Mouse (Mus musculus): ENCODE data around the gene Samd7. TPM values are rescaled to one million over a fixed set of nuclear protein-coding genes. Genes with fewer than 3 reads are reported as not detected.
A peak's percentile ranks its signal among the peaks of the same experiment; 100 is the strongest.
"Not testable (repeated sequence)": the region's sequence is repeated elsewhere in the genome, so short reads cannot be mapped to it uniquely, and the experiment has no call there.

The Samd7 gene
- polyA plus RNA-seq (2012; rRNA removed): not detected in 2 replicates

GRCm38 (mm10) chr3:30746006-30746405, at the start of gene Samd7:
TSS of gene Samd7 (plus strand) at chr3:30746293.
- DNase-seq (ENCODE audit: low read depth): no peak

- no peak for DNase-seq (ENCODE audit: low read depth)
Observed at GRCm38 (mm10) chr3:30696346-30696745, 49.7 kb upstream of the Samd7 start.

- DNase-seq (ENCODE audit: low read depth): no peak
Observed at GRCm38 (mm10) chr3:30697891-30698290, 48.2 kb upstream of the Samd7 start.

DNA sequence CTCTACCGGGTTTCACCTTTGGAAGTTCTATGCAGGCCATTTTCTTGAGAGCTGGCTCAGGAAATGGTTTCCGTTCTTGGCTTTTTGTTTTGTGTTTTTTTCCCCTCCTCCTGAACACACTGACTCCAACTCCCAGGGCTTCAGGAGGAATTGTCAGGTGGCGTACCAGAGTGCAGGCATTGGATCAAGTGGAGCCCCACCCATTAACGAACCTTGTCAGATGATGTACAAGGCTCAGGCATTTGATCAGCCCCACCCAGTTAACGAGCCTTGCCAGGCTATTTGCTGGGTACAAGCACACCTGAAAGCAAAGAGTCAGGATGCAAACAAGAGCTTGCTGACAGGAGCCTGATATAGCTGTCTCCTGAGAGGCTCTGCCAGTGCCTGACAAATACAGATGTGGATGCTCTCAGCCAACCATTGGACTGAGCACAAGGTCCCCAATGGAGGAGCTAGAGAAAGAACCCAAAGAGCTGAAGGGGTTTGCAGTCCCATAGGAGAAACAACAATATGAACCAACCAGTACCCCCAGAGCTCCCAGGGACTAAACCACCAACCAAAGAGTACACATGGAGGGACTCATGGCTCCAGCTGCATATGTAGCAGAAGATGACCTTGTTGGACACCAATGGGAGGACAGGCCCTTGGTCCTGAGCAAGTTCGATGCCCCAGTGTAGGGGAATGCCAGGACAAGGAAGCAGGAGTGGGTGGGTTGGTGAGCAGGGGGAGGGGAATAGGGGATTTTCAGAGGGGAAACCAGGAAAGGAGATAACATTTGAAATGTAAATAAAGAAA, 46.2 kb upstream of the Samd7 start, which contains the start of gene Lrrc31:
Gene Lrrc31, minus strand, starts transcription at position 133 of the 795 bp plus-strand sequence.
- DNase-seq (ENCODE audit: low read depth): not testable (repeated sequence)

- no peak for DNase-seq (ENCODE audit: low read depth)
Observed at GRCm38 (mm10) chr3:30705977-30706376, 40.1 kb upstream of the Samd7 start.

DNA sequence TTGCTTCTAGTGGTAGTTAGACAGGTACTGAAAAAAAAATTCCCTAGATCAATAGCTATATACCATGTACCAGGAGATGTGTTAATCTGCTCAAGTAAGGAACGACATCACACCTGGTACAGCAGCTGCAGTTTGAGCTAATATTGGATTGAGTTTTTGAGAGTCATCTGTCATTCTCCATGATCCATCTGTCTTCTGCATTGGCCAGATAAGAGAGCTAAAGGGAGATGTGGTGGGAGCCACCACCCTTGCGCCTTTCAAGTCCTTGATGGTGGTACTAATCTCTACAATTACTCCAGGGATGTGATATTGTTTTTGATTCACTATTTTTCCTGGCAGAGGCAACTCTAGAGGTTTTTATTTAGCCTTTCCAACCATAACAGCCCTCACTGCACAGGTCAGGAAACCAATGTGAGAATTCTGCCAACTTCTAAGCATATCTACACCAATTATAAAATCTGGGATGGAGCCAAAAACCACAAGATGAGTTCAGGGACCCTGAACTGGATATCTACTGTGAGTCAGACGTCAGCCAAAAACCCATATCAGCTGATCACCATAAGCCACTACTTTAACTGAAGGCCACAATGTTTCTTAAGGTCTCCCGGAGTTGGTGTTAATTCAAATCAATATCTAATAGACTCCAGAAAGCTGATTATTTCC, 39.3 kb upstream of the Samd7 start:
- DNase-seq (ENCODE audit: low read depth): no peak

GRCm38 (mm10) chr3:30710191-30710590, 35.9 kb upstream of the Samd7 start:
- DNase-seq (ENCODE audit: low read depth): no peak

DNA sequence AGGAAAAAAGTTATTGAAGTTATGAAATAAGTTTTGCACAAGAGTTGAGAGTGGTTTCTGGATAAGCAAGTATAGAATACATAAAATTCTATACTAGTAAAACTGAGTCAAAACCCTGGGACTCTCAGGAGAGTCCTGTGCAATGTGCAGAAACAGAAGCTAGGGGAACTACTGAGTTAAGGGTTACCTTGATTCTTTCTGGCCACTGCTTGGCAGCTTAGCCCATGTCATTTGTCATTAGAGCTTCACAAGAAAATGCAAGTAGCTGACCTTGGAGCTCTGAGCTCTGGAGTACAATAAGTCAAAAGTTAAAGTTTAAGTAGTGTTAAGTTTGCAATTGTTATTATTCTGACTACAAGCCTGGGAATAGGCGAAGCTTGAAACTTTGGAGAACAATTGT, 32.8 kb upstream of the Samd7 start:
- DNase-seq (ENCODE audit: low read depth): no peak

DNA sequence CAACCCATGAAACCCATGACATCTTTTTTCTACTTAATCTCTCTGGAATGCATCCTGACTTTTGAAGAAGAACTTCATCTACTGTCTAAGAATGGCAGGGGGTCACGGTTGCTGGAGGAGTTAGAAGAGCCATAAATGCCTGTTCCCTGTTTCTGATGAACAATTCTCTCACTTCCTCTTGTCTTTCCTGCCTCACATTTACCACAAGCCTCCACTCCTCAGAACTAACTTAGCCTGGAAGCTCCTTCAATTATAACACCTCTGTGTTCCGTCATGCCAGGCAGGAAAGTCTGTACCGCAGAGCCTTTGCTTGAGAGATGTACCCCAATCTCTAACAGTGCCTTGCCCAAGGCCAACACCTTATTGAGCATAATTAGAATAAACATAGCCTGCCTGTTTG, 27.4 kb upstream of the Samd7 start:
- DNase-seq (ENCODE audit: low read depth): no peak

DNA sequence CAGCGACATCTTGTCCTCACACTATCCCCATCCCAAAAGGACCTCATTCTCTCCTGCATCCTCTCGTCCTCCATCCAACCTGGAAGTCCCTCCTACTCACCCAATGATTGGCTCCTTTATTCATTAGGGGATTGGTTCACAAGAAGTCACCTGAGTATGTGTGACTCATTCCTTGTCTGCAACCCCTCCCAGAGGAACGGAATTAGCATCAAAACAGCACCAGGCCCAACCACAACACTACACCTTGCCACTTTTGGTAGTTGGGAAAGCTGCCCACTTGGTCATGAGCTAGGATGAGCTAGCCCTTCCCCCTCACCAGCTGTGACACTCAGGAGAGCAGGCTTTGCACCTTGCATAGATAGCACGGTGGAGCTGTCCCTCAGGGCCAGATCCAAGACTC, 24.1 kb upstream of the Samd7 start:
- no peak for DNase-seq (ENCODE audit: low read depth)

GRCm38 (mm10) chr3:30722461-30722860, 23.6 kb upstream of the Samd7 start:
- DNase-seq (ENCODE audit: low read depth): no peak

- no peak for DNase-seq (ENCODE audit: low read depth)
Observed at GRCm38 (mm10) chr3:30723179-30723578, 22.9 kb upstream of the Samd7 start.

DNA sequence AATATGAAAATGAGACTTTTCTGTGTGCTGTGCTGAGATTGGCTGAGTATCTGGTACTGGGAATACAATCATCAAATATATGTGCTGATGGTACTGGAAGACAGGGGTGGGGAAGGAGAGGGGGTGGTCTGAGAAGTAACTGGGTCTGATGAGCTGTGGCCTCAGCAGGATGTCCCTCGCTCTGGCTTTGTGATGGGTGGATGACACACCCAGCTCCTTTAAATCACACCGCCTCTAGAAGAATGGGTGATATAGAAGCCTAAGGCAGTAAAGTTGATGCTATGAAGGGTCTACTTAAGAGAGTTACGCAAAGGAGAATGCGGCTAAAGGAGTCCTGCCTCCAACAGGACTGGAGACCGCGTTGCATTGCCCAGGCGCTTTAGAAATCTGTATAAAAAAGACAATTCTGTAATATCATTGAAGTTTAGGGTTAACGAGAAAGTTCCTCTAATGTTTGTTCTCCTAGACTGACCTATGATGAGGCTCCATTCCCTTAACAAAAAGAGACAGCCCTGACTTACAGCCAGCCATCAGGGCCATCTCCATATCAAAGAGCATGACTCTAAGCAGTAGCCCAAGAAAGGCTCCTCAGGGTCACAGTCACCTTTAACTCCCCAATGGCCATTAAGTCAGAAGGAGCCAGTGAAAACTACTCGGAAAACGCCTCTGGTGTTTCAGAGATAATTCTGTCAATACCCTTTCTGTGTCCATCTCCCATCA, 21.8 kb upstream of the Samd7 start:
- DNase-seq (ENCODE audit: low read depth): no peak

DNA sequence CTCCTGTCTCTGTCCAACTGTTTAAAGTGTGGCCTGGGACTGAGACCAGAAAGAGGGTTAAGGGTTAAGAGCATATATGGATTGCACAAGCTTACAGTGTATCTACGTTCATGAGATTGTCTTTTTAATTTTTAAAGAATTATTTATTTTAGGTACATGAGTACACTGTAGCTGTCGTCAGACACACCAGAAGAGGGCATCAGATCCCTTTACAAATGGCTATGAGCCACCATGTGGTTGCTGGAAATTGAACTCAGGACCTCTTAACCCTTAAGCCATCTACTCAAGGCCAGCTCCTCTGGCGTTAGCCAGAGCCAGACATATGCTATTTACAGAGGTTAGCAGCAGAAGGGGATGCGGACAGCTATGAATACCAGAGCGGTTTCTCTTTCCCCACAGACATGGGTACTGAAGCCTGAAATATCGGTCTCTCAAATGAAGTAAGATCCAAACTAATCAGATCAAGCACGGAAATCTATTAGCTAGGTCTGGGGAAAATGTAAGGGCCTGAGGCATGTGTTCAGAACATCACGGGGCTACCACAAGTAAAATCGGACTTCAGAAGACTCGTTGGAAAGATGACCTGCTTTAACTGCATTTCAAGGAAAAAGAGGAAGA, 21.1 kb upstream of the Samd7 start:
- DNase-seq (ENCODE audit: low read depth): no peak

DNA sequence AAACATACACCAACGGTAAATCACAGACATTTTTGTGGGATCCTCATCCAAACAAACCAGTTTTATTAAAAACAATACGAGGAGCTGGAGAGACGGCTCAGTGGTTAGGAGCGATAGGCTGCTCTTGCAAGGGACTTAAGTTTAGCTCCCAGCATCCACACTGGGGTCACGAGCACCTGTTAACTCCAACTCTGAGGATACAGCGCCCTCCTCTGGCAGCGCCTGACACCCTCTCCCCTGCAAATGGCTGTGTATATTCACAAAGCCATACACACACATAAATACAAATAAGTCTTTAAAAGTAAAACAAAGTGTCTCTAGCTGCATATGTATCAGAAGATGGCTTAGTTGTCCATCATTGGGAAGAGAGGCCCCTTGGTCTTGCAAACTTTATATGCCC, 20.6 kb upstream of the Samd7 start:
- no peak for DNase-seq (ENCODE audit: low read depth)

- no peak for DNase-seq (ENCODE audit: low read depth)
Observed at GRCm38 (mm10) chr3:30727209-30727608, 18.9 kb upstream of the Samd7 start.

- no peak for DNase-seq (ENCODE audit: low read depth)
Observed at GRCm38 (mm10) chr3:30729046-30729445, 17.0 kb upstream of the Samd7 start.

DNA sequence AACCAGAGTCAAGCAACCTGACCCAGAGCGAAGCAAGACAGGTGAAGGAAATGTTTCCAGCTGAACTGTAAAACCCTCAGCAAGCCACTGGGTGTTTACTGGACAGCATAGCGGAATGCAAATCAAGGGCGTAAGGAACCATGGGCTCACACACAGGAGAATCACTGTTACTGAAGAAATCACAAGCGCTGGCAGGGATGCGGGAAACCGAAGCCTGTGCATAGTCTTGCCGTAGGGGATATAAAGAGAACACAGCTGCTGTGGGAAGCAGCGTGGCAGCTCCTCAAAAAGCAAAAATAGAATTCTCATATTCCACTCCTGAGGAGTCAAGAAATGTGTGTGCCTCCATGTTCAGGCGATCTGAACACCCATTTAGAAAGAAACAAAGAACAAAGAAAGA, 9.3 kb upstream of the Samd7 start:
- DNase-seq (ENCODE audit: low read depth): no peak

GRCm38 (mm10) chr3:30741306-30741705, 4.8 kb upstream of the Samd7 start:
- DNase-seq (ENCODE audit: low read depth): no peak

- no peak for DNase-seq (ENCODE audit: low read depth)
Observed at GRCm38 (mm10) chr3:30742891-30743290, 3.2 kb upstream of the Samd7 start.

DNA sequence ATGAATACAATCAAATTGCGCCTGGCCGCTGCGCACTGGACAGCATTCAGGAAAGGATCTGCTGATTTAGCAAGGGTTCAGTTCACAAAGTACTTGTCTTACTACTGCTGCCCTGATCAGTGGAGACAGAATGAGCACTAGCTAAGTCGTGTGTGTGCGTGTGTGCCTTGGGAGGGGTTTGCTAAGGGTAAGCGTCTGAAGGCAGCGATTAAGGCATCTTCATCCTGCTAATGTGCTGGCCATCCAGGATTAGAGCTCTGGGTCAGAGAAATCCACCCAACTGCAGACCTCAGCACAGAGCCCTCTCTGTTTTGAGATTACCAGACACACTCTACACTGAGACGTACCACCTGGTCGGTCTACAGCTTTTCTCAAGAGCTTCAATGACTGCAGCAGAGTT, 2.2 kb downstream of the Samd7 start:
- no peak for DNase-seq (ENCODE audit: low read depth)

GRCm38 (mm10) chr3:30754696-30755095, 8.6 kb downstream of the Samd7 start:
- peak; percentile 58 for DNase-seq (ENCODE audit: low read depth)

Data from gonadal fat pad, adult 2 months (tissue).